Mouse (Mus musculus) heart, adult 2 months (tissue): ENCODE data around the gene Thbs1.

ENCODE experiments used
- CTCF ChIP-seq: fragments of 200-600 bp; IDR thresholded peaks from 2 replicates; pipeline ENCODE4 v1.8.1; 2022; ENCODE audit warnings: antibody characterized with exemption, mild to moderate bottlenecking, moderate library complexity
- EP300 ChIP-seq: fragments of 200-500 bp; IDR thresholded peaks from 2 replicates; pipeline ENCODE4 v1.6.1; 2011; ENCODE audit warnings: low read depth, low read length, control low read depth; ENCODE audit not compliant: insufficient read depth
- POLR2A ChIP-seq: fragments of 200-500 bp; IDR thresholded peaks from 2 replicates; pipeline ENCODE4 v1.6.1; 2011; ENCODE audit warnings: mild to moderate bottlenecking, low read depth, low read length, control low read depth; ENCODE audit not compliant: insufficient read depth

GRCm38 (mm10) chr2:118114671-118115070 is 3.0 kb downstream of the Thbs1 start:
- no peak for TF ChIP-seq CTCF
- TF ChIP-seq EP300: no peak
- TF ChIP-seq POLR2A: no peak
